In genomic region chr19:24793545-24794139, GRCm38 (mm10) we compare ENCODE assay signal across 16 mouse cellular contexts.
DNase-seq lines count a peak whose midpoint lies in the region; ATAC-seq and TF ChIP-seq lines count a peak whose summit lies in the region.
"Had no signal": no experiment of that assay in that cellular context is flagged by ENCODE, and none has a peak within 500 bp of the region (broad histone marks: within the 10 kb centered on the region; RNA-seq: fewer than 3 reads in every experiment).

No protein-coding gene starts in this region.

- H3K36me3 ChIP-seq in heart, embryonic 12.5 days = no peaks in the 10 kb centered on the region
- no peaks in the 10 kb centered on the region for H3K36me3 ChIP-seq in liver, postnatal 0 days (replicated peaks; ENCODE audit: insufficient read depth, low read length)
- H3K36me3 ChIP-seq: forebrain, embryonic 12.5 days; limb, embryonic 10.5 days had no signal

- no peak for DNase-seq in heart, postnatal 36 days
- peak; percentile 23 for DNase-seq in c-Kit-positive CD71-positive TER-119-positive erythroid progenitor cells, embryonic 14.5 days (ENCODE audit: low spot score)
- peak; percentile 57 for DNase-seq in liver
- no peak for DNase-seq in liver, postnatal 0 days
- no peak for DNase-seq in cerebellum, postnatal 14 days
- no peak for DNase-seq in urinary bladder, postnatal 4 days (ENCODE audit: low spot score in 2 of 2)
- DNase-seq: cerebellum, adult 9-11 months; embryo, embryonic 11 days; gastrocnemius, postnatal 10 days; kidney, adult 11 months; lung, adult 18-20 months; lung, postnatal 14 days; right cerebral cortex, postnatal 25 days had no signal

- intact Hi-C loops in heart, postnatal 36 days (cut with DNase I) = no loop called here

- no peak overlapping the region for H3K9ac ChIP-seq in heart, embryonic 12.5 days
- H3K9ac ChIP-seq in liver, postnatal 0 days (replicated peaks) = no peak overlapping the region
- H3K9ac ChIP-seq: forebrain, embryonic 12.5 days had no signal

- no peak for TF ChIP-seq CTCF in liver, postnatal 0 days (IDR thresholded peaks at IDR 0.05; ENCODE audit: low read depth)

- no peaks in the 10 kb centered on the region for H3K9me3 ChIP-seq in heart, embryonic 12.5 days (replicated peaks)
- no peaks in the 10 kb centered on the region for H3K9me3 ChIP-seq in liver, postnatal 0 days (ENCODE audit: low read length)
- H3K9me3 ChIP-seq: forebrain, embryonic 12.5 days; limb, embryonic 10.5 days had no signal

- ATAC-seq in heart, embryonic 12.5 days (ENCODE audit: insufficient number of reproducible peaks, low FRiP score) = no peak
- ATAC-seq in liver, postnatal 0 days = peak; percentile 28; the same call in 1 of the 2 replicates

- H3K4me1 ChIP-seq in heart, embryonic 12.5 days (replicated peaks) = peaks cover 39% of the 10 kb centered on the region
- H3K4me1 ChIP-seq in liver, postnatal 0 days (ENCODE audit: insufficient read depth) = peaks cover 7% of the 10 kb centered on the region; the same call in 1 of the 2 replicates
- H3K4me1 ChIP-seq: forebrain, embryonic 12.5 days had no signal

- 33% methylated on average over 9 of the region's 9 CpGs for WGBS in heart, embryonic 12.5 days
- WGBS in liver, postnatal 0 days (ENCODE audit: insufficient replicate concordance) = 50% methylated on average over 9 of the region's 9 CpGs

- TF ChIP-seq EP300 in liver, postnatal 0 days (IDR thresholded peaks at IDR 0.05; ENCODE audit: low read depth) = no peak

- no peak overlapping the region for H3K4me3 ChIP-seq in heart, embryonic 12.5 days
- H3K4me3 ChIP-seq in liver, postnatal 0 days (ENCODE audit: low read depth, low read length) = no peak overlapping the region
- H3K4me3 ChIP-seq: forebrain, embryonic 12.5 days; limb, embryonic 10.5 days had no signal

- peak overlapping the region; percentile 9; the same call in 1 of the 2 replicates for H3K27ac ChIP-seq in heart, embryonic 12.5 days (ENCODE audit: poor library complexity, severe bottlenecking)
- H3K27ac ChIP-seq in liver, postnatal 0 days (ENCODE audit: low read depth) = 0 out of 2 replicates have a peak overlapping the region, but pooled peaks have one; percentile 39
- H3K27ac ChIP-seq: forebrain, embryonic 12.5 days; limb, embryonic 10.5 days had no signal

- peak overlapping the region; percentile 31; the same call in 1 of the 2 replicates for H3K4me2 ChIP-seq in heart, embryonic 12.5 days
- H3K4me2 ChIP-seq in liver, postnatal 0 days (ENCODE audit: low read depth, low read length) = peak overlapping the region; percentile 43
- H3K4me2 ChIP-seq: forebrain, embryonic 12.5 days had no signal

- H3K27me3 ChIP-seq in heart, embryonic 12.5 days (replicated peaks) = no peaks in the 10 kb centered on the region
- no peaks in the 10 kb centered on the region for H3K27me3 ChIP-seq in liver, postnatal 0 days (ENCODE audit: insufficient read depth, low read length)
- H3K27me3 ChIP-seq: forebrain, embryonic 12.5 days had no signal

Comparison
In these comparisons a context has a peak if more than half of its experiments do, and no peak if none do; other contexts are left out.
1. DNase-seq: peak in c-Kit-positive CD71-positive TER-119-positive erythroid progenitor cells, embryonic 14.5 days (single experiment) and liver (single experiment); none in heart, postnatal 36 days (0 of 2), liver, postnatal 0 days (single experiment), cerebellum, postnatal 14 days (0 of 2) and urinary bladder, postnatal 4 days (0 of 2).